Mouse (Mus musculus) left cerebral cortex, postnatal 10 days (tissue): ENCODE results near the gene Trim10. TPM values are rescaled to one million over a fixed set of nuclear protein-coding genes. Genes with fewer than 3 reads are reported as not detected.
"Not testable (repeated sequence)": the region's sequence is repeated elsewhere in the genome, so short reads cannot be mapped to it uniquely, and the experiment has no call there.

ENCODE experiments used
- DNase-seq, 2 experiments: peaks; one replicate each; pipeline ENCODE4 v3.0.0; 2021 to 2022; ENCODE audit warnings: low spot score in 2 of 2, mixed read lengths in 1 of 2; ENCODE audit errors: extremely low spot score in 1 of 2
- intact Hi-C: fragments of 180-260 bp; cut with DNase I; formaldehyde crosslinking; loops from one replicate; pipeline ENCODE4 v1.15.1; 2025
- total RNA-seq, 2 experiments: library from RNA; stranded (reverse); gene quantifications; 2 replicates each; pipeline ENCODE4 v1.2.3; 2021

The Trim10 gene
- total RNA-seq, 2 experiments from 2014 or later, result 0.19 TPM; not detected in 1

DNA sequence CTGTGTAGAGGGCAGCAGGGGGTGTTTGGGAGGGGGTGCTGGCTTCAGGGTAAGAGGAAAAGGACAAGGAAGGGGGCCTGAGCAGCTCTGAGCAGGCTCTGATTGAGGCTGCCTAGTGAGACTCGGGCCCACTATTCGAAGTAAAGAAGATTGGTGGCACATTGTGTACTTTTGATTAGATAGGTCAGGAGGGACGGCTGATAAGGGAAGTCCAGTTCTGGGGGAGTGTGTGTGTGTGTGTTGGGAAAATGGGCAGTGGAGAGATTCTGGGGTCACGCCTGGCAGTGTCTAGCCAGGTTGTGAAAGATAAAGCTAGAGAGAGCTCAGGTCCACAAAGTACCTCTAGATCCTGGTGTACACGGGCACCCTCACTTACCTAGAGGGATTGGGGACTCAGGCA lies 17.7 kb upstream of the Trim10 start:
- intact Hi-C loops, result no loop called here

DNA sequence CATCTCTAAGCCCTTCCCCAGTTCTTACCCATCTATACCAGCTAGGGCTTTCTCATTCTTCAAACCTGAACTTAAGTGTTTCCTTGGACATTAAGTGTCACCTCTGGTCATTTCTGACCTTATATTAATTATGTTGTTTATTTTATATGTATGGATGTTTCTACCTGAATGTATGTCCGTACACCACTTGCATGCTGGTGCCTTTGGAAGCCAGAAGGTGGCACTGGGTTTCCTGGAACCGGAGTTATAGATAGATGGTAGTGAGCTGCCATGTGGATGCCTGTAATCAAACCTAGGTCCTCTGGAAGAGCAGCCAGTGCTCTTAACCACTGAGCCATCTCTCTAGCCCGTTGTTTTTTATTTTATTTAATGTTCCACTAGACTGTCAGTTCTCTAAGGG lies 13.9 kb upstream of the Trim10 start:
- DNase-seq, result no peak
- intact Hi-C loops, result no loop called here

More for the DNA sequence above, 17.7 kb upstream of the Trim10 start:
- no peak for DNase-seq

DNA sequence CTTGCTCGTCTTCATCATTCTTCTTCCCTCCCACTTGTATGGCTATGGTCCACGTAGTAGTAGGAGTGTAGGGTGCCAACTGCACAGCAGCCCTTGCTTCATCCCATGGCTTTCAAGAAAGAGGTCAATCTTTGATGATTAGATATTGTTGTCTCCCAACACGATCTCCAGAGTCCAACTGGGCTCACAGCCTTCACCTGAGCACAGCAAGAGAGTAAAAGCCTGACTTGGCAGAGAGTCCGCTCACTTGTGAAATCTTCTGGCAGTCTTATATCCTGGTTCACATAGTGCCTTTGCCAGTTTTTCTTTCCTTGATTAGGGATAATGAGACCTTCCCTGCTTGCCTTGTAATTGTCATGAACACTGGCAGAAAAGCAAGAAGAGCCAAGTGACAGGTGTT lies 13.1 kb upstream of the Trim10 start:
- intact Hi-C loops, result no loop called here
- DNase-seq, result no peak

DNA sequence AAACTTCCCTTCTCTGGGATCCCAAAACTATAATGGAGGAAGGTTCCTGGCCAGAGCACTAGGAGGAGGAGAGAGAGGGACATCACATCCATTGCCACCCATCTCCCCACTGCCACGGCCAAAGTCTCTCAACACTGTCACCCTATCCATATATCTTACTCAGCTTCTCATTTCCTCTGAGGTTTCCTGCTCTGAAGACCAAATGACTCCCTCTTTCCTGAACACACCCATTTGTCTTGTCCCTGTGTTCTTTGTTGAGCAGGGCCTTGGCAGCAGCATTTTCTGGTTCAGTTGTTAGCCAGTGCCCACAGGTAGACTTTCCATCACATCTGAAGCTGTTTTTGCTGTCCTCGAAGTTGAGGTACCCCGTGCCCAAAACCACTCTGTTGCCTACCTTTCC lies 11.2 kb upstream of the Trim10 start:
- DNase-seq, result no peak
- intact Hi-C loops, result no loop called here

DNA sequence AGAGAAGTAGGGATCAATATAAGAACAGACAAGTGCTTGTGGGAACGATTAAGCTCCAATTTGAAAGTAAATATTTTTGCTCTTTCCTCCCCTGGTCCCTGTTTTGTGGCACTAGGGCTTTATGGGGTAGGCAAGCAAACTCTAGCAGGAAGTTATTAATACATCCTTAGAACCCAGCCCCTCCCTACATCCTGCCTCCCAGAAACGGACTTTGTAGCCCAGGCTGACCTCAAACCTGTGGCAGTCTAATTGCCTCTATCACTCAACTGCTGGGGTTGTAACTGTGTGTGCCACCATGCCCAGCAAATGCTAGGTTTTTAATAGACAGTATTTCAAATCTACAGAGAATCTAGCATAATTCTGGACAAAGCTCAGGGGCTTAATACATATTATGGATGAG lies 7.7 kb upstream of the Trim10 start:
- intact Hi-C loops, result no loop called here

DNA sequence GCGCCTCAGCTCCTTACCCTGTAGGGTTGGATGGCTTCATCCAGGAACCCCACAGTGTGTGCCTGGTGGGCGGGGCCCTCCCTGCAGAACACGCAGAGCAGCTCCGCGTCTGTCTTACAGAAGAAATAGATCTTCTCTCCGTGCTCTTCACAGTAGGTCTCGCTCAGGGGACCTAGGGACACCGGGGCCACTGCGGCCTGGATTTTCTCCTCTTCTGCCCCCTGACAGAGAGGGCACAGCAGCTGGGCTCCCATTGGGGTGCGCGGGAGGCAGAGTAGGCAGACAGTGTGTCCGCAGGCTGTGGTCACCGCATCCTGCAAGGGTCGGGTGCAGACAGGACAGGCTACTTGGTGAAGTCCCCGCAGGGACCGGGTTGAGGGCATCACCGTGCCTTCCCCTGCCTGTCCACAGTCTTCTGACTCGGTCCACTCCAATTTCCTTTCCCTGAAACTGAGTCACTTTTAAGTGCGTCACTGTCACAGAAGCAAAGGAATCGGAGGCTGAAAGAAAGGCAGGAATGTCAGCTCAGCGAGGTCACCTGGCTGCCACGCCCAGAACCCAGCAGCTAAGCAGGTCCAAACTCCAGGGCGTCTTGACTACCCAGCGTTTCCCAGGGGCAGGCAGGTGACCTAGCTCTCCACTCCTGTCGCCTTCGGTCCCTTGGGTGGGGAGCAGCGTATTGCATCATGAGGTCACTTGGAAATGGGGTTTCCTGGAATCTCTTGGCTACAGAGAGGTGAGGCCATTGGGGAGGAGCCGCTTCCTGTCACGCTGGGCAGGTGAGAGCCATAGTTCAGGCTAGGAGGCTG lies 2.5 kb upstream of the Trim10 start, which contains the start of gene Trim15:
Trim15 (minus strand) TSS at position 492 of the 809 bp plus-strand sequence.
- intact Hi-C loops, result no loop called here
- peak in 1 of 2 experiments; percentile 36 for DNase-seq

More for the DNA sequence above, 7.7 kb upstream of the Trim10 start:
- no peak for DNase-seq

DNA sequence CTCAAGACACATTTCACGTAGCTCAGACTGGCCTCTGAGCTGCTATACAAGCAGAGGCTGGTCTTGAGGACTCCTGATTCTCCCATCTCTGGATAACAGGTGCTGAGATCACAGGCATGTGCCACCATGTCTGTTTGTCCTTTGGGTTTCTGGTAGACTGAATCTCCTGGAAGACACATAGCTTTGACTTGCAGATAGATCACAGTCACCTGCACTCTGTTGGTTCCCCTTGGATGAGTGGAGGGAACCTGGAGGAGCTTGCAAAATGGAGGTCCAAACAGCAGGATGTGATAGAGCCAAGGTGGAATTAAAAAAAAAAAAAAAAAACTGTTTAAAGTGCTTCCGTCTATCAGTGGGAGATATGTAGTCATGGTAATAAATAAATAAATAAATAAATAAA lies 538 bp upstream of the Trim10 start:
- intact Hi-C loops, result no loop called here
- no peak for DNase-seq

DNA sequence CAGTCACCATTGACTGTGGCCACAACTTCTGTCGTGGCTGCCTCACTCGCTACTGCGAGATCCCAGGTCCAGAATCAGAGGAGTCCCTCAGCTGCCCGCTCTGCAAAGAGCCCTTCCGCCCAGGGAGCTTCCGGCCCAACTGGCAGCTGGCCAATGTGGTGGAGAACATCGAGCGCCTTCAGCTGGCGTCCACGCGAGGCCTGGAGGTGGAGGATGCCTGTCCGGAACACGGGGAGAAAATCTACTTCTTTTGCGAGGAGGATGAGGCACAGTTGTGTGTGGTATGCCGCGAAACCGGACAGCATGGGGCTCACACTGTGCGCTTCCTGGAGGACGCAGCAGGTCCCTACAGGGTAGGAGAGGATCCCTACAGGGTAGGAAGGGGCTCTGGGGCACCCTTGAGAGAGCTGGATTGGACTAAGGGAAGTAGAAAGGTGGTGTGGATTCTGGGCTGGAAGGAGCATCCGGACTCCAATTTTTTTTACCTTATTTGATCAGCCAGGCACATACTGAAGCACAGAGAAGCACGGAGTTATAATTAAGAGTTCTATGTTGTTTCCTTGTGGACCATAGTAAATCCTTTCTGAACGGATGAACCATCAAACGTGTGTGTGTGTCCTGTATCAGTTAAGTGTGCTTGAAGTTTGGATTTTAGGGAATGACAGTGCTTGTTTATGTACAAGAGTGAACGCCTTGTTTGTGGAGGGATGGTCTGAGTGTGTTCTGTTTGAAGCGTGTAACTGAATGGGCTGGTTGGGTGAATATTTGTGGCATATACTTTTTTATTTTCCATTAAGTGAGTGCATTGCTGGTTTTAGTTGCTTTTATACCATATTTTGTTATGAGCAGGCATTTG lies 809 bp downstream of the Trim10 start:
- intact Hi-C loops, result no loop called here
- DNase-seq, result peak in 1 of 2 experiments; percentile 80

DNA sequence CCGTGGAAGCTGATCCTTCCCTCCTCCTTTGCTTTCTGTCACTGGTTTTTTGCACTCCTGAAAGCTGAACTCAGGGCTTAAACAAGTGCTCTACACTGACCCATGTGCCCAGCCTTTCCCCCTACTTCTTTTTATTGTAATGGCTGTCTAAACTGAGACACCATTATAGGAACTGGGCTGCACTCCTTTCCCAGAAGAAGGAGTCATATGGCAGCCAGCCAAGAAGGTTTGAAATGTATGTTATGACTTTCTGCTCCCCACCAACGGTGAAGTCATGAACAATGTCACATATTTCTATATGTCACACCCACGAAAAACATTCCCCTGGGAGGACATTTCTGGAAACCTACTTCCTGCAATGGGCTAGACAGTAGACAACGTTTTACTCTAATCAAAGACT lies 5.3 kb downstream of the Trim10 start:
- intact Hi-C loops, result no loop called here
- DNase-seq, result no peak

DNA sequence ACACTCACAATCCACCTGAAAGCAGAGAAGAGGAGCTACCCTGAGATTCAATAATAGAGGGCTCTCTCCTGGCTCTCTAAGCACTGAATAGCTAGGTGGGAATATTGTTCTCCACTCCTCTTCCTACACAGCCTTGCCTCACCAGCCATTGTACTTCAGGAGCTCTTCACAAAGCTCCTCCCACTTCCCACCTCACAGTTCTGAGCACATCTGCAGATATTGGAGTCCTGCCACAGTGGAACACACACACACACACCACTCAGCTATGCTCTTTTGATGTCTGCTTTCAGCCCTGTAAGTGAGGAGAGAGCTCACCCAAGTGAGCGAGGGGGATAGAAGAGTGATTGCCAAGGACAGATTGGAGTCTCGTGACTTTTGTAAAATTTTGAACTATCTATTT lies 14.0 kb downstream of the Trim10 start:
- DNase-seq, result no peak
- intact Hi-C loops, result no loop called here

DNA sequence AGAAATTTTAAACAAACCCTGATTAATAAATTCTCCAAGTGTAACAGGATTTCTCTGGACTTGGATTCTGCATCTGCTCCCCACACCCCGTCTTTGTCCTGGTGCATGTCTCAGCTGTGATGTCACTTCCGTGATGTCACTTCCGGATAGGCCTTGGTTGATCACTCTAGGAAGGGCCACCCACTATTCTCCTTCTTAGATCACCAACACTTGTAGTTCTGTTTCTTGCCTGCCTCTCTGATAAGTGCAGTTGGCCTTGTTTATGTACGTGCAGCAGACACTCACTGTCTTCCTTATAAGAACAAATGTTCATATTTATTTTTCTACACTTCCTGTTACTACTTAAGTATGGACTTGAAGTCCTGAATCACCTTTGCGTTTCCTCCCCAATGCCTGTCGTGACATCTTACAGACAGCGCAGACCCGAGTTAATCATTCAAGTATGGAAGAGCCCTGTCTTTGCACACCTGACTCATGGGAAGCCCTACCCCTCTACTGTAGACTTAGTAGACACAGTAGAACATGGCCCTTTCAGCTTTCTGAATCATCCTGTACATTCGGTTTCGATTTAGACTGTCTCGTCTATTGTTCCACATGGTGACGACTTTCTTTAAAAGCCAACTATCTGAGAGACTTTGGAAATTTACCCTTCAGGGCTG lies 15.9 kb downstream of the Trim10 start:
- intact Hi-C loops, result no loop called here
- no peak for DNase-seq

DNA sequence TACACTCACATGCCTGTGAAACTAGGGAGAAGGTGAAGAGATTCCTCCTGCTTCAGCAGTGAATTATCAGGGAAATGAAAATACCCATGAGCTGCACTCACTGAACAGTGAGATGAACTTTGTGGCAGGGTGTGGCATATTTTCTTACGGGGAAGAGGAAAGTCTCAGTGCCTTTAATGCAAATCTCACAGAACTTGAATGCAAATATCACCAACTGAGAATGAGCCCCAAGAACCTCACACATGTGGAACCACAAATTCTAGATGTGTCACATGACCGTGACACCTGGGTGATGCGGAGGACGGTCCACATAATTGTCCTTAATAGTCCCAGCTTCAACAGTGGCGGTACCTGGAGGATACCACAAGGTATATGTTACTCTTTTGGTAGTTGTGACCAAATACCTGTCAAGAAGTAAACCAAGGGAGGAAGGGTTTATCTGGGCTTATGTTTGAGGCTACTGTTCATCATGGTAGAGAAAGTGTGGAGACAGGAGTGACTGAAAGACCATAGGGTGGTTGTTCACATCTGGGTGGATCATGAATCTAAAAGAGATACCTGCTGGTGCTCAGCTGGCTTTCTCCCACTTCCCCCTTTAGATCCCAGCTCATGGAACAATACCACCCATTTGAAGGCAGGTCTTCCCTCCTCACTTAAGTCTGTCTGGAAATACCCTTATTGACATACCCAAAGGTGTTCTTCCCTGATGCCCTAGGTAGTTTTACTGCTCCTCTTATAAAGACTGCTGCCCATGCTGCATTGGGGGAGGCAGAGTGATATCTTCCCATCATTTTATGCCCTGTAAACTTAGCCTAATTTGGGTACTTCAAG lies 20.9 kb downstream of the Trim10 start, which contains the start of gene Trim40:
Trim40 (minus strand) TSS at position 51 of the 831 bp plus-strand sequence.
- intact Hi-C loops, result loop anchor here (5.0 kb wide), 1 partner anchor 312 kb away; the partner anchor contains the start of gene Olfr94
- DNase-seq, result no peak

DNA sequence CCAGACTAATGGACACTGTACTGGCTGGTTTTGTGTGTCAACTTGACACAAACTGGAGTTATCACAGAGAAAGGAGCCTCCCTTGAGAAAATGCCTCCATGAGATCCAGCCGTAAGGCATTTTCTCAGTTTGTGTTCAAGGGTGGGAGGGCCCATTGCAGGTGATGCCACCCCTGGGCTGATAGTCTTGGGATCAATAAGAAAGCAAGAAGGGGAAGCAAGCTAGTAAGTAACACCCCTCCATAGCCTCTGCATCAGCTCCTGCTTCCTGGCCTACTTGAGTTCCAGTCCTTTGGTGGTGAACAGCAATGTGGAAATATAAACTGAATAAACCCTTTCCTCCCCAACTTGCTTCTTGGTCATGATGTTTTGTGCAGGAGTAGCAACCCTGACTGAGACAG lies 22.1 kb downstream of the Trim10 start:
- intact Hi-C loops, result loop anchor here (5.0 kb wide), 1 partner anchor 311 kb away; the partner anchor contains the start of gene Olfr94
- not testable (repeated sequence) for DNase-seq

DNA sequence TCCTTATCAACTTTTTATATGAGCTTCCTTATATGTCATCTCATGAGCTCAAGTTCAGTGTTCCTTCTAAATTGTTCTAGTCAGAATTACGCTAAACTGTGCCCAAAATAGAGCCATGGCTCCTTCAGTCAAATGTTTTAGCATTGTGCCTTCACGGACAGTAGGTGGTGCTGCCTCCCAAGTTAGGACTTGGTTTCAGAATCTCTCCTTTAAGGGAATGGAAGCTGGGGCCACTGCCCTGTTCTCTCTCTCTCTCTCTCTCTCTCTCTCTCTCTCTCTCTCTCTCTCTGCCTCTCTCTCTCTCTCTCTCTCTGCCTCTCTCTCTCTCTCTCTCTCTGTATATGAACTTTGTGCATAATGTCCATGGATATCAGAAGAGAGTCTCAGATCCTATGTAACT lies 23.0 kb downstream of the Trim10 start:
- peak; percentile 20 to 36 for DNase-seq
- intact Hi-C loops, result loop anchor here (5.0 kb wide), 1 partner anchor 310 kb away; the partner anchor contains the start of gene Olfr94

DNA sequence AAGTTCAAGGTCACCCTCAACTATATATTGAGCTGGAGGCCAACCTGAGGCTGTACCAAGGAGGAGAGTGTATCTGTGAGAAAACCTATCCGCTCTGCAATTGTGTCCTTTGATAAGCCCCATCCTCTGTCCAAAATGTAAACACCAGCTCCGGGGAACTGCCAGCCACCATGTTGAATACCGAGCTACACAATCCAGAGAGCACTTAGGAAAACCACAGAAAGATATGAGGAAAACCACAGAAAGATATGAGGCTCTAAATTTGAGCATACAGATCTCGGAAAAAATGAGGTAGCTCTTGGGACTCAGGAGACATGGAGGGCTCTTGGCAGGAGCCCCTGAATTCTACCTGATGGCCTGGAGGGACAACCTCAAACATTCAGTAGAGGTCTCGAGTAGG lies 24.0 kb downstream of the Trim10 start:
- DNase-seq, result no peak
- intact Hi-C loops, result loop anchor here (5.0 kb wide), 1 partner anchor 309 kb away; the partner anchor contains the start of gene Olfr94

DNA sequence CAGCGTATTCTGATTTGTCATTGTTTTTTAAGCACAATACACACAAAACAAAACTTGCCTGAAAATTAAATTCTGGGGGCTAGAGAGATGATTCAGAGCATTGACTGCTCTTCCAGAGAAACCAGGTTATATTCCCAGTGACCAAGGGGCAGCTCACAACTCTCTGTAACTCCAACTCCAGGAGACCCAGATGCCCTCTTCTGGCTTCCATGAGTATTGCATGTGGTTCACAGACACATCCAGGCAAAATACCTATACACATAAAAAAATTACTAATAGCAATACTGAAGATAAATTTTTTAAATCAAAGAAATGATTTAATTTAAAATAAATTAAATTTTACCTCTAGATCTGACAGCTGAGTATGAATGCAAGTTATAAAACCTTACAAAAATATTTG lies 27.2 kb downstream of the Trim10 start:
- peak in 1 of 2 experiments; percentile 36 for DNase-seq
- intact Hi-C loops, result no loop called here

DNA sequence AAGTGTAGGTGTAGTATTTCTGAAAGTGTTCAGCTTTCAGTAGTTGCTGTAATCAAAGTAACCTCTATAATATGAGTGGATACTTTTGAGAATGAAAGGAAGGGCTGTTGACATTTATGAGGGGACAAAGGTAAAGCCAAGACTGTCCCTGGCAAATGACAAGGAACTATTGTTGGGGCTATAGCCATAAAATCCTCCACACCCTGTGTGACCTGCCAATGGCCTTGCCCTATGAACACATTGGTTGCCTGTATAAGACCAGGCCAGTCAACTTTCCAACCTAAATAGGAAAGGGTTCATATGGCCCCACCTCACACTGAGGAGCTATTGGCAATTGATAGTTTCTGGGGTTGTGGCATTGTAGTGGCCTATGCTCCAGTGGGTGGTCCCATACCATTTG lies 27.7 kb downstream of the Trim10 start:
- no peak for DNase-seq
- intact Hi-C loops, result no loop called here

DNA sequence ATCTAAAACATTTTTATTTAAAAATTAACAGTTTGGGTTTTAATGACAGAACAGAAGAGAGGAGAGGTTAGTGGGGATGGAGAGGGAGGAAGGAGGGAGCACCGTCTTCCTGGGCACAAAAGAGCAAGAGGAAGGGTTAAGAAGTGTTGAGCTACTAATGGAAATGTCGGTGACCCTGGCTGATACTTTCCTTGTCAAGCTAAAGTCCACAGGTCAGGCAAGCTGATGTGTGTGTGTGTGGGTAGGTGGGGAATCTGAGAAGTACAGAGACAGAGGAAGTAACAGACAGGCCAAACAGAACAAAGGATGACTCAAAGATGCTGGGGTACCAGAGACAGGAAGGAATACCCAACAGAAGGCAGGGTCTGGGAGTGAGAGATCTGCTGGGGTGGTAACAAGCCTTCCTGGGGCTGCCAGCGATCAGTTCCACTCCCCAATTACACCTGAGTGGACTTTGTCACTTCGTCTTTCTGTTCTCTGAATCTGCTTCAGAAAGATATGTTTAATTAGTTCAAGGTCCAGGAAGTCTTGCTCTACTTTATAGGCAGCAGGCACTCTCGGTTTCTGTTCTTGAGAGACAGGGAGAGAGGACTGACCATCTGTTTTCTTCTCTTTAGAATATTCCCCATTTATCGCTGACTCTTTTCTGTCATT lies 28.3 kb downstream of the Trim10 start, which contains the start of gene Trim31:
Trim31 (plus strand) TSS at position 567 of the 654 bp plus-strand sequence.
- intact Hi-C loops, result no loop called here
- no peak for DNase-seq
